Mouse (Mus musculus) heart, embryonic 13.5 days (tissue): Measurements from ENCODE around the gene Crebl2. TPM values are rescaled to one million over a fixed set of nuclear protein-coding genes. Genes with fewer than 3 reads are reported as not detected.

Experiments used
- ATAC-seq: fragments of 200-750 bp; cut with Nextera tagmentation; 2 replicates; pipeline ENCODE4 v1.8.0; 2017; ENCODE audit warnings: moderate TSS enrichment; ENCODE audit not compliant: insufficient number of reproducible peaks, low FRiP score, low TSS enrichment; ENCODE audit errors: extremely low read depth
- H3K27ac ChIP-seq: fragments of 300-500 bp; sonication (generic); replicated peaks from 2 replicates; pipeline ENCODE4 v1.5.1; 2015; ENCODE audit warnings: moderate library complexity, mild to moderate bottlenecking, inconsistent platforms
- H3K27me3 ChIP-seq: fragments of 300-500 bp; sonication (generic); replicated peaks from 2 replicates; pipeline ENCODE4 v1.6.1; 2015; ENCODE audit warnings: mild to moderate bottlenecking, inconsistent platforms
- H3K36me3 ChIP-seq: fragments of 300-500 bp; sonication (generic); 2 replicates; pipeline ENCODE4 v1.6.1; 2015; ENCODE audit warnings: mild to moderate bottlenecking, inconsistent platforms
- H3K4me1 ChIP-seq: fragments of 300-500 bp; sonication (generic); 2 replicates; pipeline ENCODE4 v1.6.1; 2015; ENCODE audit warnings: inconsistent platforms
- H3K4me2 ChIP-seq: fragments of 300-500 bp; sonication (generic); 2 replicates; pipeline ENCODE4 v1.6.1; 2015; ENCODE audit warnings: inconsistent platforms, mild to moderate bottlenecking, moderate library complexity
- H3K4me3 ChIP-seq: fragments of 300-500 bp; sonication (generic); 2 replicates; pipeline ENCODE4 v1.5.1; 2015; ENCODE audit warnings: moderate library complexity, mild to moderate bottlenecking, inconsistent platforms
- H3K9ac ChIP-seq: fragments of 300-500 bp; sonication (generic); 2 replicates; pipeline ENCODE4 v1.6.1; 2015; ENCODE audit warnings: inconsistent platforms, mild to moderate bottlenecking, moderate library complexity
- H3K9me3 ChIP-seq: fragments of 300-500 bp; sonication (generic); 2 replicates; pipeline ENCODE4 v1.6.1; 2016; ENCODE audit warnings: inconsistent platforms
- WGBS: fragments of 180-500 bp; shearing (Covaris S2); methylation state at CpG from one replicate; pipeline ENCODE4 v1.1.7; 2015; ENCODE audit warnings: mixed read lengths; 5-methylcytosine and 5-hydroxymethylcytosine counted together
- polyA plus RNA-seq: library from polyadenylated mRNA; unstranded; fragments of >200 nt; fragmentation: Nextera tagmentation; extraction: Ambion mirVana; gene quantifications from 2 replicates; pipeline ENCODE4 v1.2.1, GENCODE M21; 2015

The Crebl2 gene
- polyA plus RNA-seq, 1 experiment from 2014 or later: 1.8 TPM

DNA sequence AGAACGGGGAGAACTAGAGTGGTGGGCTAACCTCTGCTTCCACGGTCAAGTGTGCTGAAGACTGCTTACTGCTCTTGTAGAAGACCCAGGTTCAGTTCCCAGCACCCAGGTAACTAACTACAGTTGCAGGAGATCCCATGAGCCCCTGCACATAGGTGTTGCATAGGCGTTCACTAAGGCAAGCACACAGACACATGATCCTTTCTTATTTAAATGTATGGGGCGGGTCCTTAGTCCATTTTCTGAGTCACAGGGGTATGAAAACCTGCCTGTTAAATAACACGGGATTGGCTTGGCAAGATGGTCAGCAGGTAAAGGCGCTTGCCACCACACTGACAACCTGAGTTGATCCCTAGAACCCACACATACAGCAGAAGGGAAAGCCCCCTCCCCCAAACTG, 29.1 kb downstream of the Crebl2 start:
- WGBS: 90% methylated on average over 6 of the region's 6 CpGs
- Histone ChIP-seq H3K27ac (no peak overlapping the region), H3K9ac (no peak overlapping the region), H3K9me3 (no peaks in the 10 kb centered on the region), H3K27me3 (no peaks in the 10 kb centered on the region), H3K36me3 (peaks cover 8% of the 10 kb centered on the region), H3K4me2 (no peak overlapping the region), H3K4me3 (no peak overlapping the region), H3K4me1 (peaks cover 16% of the 10 kb centered on the region)
- no peak for ATAC-seq

DNA sequence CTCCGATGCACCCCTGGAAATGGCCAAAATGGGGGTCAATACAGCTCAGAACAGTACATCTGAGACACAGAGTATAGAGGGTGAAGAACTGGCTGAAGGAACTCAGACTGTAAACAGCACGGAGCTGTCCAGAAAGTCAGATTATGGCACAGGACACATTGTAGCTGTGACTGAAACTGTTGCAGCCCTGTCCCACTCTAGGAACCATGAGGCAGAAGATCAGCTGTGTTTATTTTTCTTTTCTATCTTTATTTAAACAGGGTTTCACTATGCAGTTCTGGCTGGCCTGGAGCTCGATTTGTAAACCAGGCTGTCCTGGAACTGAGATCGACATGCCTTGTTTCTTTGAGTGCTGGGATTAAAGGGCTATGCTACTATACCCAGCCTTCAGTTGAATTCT, 30.3 kb downstream of the Crebl2 start:
- no peak for ATAC-seq
- H3K27ac ChIP-seq: peak overlapping the region; percentile 48; the same call in 1 of the 2 replicates
- H3K36me3 ChIP-seq: peaks cover 8% of the 10 kb centered on the region
- H3K27me3 ChIP-seq: no peaks in the 10 kb centered on the region
- no peaks in the 10 kb centered on the region for H3K9me3 ChIP-seq
- no peak overlapping the region for H3K4me3 ChIP-seq
- peaks cover 16% of the 10 kb centered on the region for H3K4me1 ChIP-seq
- WGBS: 49% methylated on average over 4 of the region's 4 CpGs
- H3K4me2 ChIP-seq: no peak overlapping the region
- no peak overlapping the region; the same call in 1 of the 2 replicates for H3K9ac ChIP-seq

DNA sequence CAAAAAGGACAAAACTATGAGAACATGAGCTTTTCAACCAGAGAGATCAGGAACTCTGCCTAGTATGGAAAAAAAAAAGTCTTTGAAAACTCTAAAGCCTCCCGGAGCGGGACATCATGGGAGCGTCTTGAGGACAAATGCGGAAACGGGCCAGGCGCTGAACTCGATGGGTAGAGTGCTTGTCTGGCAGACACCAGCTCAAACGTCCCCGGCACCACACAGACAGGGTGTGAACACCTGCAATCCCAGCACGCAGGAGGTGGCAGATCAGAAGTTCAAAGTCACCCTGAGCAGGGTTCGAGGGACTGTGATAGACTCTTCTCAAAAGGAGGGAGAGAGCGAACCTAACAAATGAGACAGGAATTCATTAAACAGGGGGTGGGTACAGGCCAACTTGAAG, 31.4 kb downstream of the Crebl2 start:
- Histone ChIP-seq H3K27me3 (no peaks in the 10 kb centered on the region), H3K4me2 (no peak overlapping the region), H3K36me3 (peaks cover 4% of the 10 kb centered on the region), H3K4me3 (no peak overlapping the region), H3K4me1 (peaks cover 11% of the 10 kb centered on the region), H3K27ac (no peak overlapping the region), H3K9me3 (no peaks in the 10 kb centered on the region), H3K9ac (no peak overlapping the region)
- ATAC-seq: no peak
- 80% methylated on average over 12 of the region's 12 CpGs for WGBS

DNA sequence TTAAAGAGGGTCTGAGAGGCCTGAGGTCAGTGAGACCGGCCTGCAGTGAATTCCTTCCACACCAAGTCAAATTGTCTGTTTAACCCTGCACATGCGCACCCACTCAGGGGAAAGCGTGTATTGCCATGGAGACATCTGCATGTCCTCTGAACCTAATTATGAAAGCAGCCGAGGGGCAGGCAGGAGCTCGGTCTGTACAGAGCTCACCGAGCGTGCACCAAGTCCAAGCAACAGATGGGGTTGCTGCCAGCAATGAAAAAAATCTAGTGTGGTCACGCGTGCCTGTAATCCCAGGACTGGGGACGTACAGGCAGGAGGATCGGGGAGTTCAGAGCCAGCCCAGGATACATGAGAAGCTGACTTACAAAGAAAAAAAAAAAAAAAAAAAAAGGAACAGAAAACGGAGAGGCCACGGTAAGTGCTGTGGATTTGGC, 32.7 kb downstream of the Crebl2 start:
- Histone ChIP-seq H3K27ac (no peak overlapping the region), H3K4me2 (peak overlapping the region; percentile 63), H3K4me3 (peak overlapping the region; percentile 28), H3K9ac (no peak overlapping the region), H3K36me3 (peaks cover 5% of the 10 kb centered on the region), H3K9me3 (no peaks in the 10 kb centered on the region), H3K4me1 (peaks cover 11% of the 10 kb centered on the region), H3K27me3 (no peaks in the 10 kb centered on the region)
- WGBS: 55% methylated on average over 13 of the region's 13 CpGs
- ATAC-seq: no peak

DNA sequence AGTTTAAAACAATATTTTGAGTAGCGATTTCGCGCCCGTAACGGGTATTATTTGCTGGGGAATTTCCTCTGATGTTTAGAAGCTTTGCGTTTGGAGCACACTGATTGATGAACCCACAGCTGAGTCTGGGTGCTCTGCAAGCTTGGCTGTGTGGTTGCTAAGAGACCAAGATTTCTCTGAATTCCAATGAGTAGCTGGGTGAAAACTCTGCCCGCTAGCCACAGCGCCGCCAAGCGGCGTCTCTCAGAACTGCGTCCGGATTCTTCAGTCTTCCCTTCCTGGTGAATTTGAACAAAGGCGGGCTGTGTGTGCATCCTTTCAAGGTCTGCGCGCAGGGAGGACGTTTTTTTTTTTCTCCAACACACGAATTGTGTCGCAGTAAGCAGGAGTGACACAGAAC, 33.2 kb downstream of the Crebl2 start:
- peak overlapping the region; percentile 63 for H3K4me2 ChIP-seq
- H3K9ac ChIP-seq: peak overlapping the region; percentile 8; the same call in 1 of the 2 replicates
- peaks cover 10% of the 10 kb centered on the region for H3K36me3 ChIP-seq
- H3K9me3 ChIP-seq: no peaks in the 10 kb centered on the region
- H3K4me1 ChIP-seq: peaks cover 11% of the 10 kb centered on the region
- WGBS: 4% methylated on average over 19 of the region's 19 CpGs
- H3K4me3 ChIP-seq: peak overlapping the region; percentile 28
- H3K27ac ChIP-seq: no peak overlapping the region
- H3K27me3 ChIP-seq: no peaks in the 10 kb centered on the region
- ATAC-seq: no peak

DNA sequence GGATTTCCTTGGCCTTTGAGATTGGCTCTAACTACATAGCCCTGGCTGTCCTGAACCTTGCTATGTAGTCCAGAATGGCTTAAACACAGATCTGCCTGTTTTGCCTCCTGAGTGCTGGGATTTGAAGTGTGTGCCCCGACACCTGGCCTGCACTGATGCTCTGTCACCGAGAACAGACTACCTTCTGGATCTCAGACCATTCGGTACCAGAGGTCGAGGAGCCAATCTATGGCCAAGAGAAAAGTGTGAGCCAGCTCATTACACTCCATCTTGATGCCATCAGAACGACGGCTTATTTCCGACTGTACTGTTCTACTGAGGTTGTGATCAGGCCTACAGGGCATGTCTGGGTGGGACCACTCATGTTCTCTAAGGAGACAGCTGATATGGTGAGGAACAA, 36.2 kb downstream of the Crebl2 start:
- 90% methylated on average over 7 of the region's 7 CpGs for WGBS
- no peak overlapping the region for H3K4me3 ChIP-seq
- H3K27me3 ChIP-seq: no peaks in the 10 kb centered on the region
- no peak overlapping the region for H3K27ac ChIP-seq
- H3K4me2 ChIP-seq: no peak overlapping the region
- no peak for ATAC-seq
- H3K36me3 ChIP-seq: peaks cover 26% of the 10 kb centered on the region
- peaks cover 11% of the 10 kb centered on the region for H3K4me1 ChIP-seq
- H3K9ac ChIP-seq: no peak overlapping the region
- no peaks in the 10 kb centered on the region for H3K9me3 ChIP-seq

DNA sequence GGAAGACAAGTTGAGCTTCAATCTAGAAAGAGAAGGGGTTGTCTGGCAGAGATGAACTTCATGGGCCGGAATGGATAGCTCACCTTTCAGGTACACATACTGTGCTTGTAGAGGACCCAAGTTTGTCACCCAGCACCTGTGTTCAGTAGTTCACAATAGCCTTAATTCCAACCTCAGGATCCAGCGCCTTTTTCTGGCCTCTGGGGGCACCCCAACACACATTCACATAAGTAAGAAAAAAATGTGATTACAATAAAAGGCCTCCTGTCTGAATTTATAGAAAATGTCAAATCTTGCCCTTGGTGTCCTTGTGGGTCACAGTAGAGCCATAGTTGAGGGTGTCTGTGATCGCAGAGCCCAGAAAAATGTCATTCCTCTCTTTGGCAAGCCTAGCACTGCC, 37.4 kb downstream of the Crebl2 start:
- peaks cover 26% of the 10 kb centered on the region for H3K36me3 ChIP-seq
- WGBS: 83% methylated on average over 3 of the region's 3 CpGs
- peaks cover 11% of the 10 kb centered on the region for H3K4me1 ChIP-seq
- H3K9me3 ChIP-seq: no peaks in the 10 kb centered on the region
- no peak overlapping the region for H3K9ac ChIP-seq
- no peak overlapping the region for H3K4me2 ChIP-seq
- ATAC-seq: no peak
- no peak overlapping the region for H3K4me3 ChIP-seq
- no peaks in the 10 kb centered on the region for H3K27me3 ChIP-seq
- H3K27ac ChIP-seq: no peak overlapping the region

DNA sequence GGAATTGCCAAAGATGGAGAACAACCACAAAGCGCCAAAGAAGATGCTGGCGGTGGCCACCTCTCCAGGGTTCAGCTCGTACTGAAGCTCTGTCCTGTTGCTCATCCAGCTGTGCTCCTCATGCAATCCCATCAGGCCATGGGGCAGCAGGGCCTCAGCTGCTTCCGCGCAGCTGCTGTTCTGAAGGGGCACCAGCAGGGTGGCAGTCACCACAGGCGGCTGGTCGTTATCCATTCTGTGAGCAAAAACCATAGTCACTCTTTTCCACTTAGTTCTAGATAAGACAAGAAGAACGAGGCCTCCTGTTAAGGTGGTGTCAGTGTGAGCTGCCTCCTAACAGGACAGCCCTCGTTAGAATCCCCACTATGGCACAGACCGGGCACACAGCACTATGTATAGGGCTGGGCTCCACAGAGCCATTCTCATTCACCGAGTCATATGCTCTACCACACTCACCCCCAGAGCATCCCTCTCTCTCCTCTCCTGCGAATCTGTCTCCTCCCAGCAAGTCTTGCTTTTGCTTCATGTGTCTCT, 40.3 kb downstream of the Crebl2 start:
- no peaks in the 10 kb centered on the region for H3K4me1 ChIP-seq
- H3K36me3 ChIP-seq: peaks cover 29% of the 10 kb centered on the region
- no peak for ATAC-seq
- no peak overlapping the region for H3K9ac ChIP-seq
- 71% methylated on average over 12 of the region's 12 CpGs for WGBS
- no peak overlapping the region for H3K4me3 ChIP-seq
- no peaks in the 10 kb centered on the region for H3K27me3 ChIP-seq
- H3K27ac ChIP-seq: no peak overlapping the region
- H3K9me3 ChIP-seq: no peaks in the 10 kb centered on the region
- H3K4me2 ChIP-seq: no peak overlapping the region

DNA sequence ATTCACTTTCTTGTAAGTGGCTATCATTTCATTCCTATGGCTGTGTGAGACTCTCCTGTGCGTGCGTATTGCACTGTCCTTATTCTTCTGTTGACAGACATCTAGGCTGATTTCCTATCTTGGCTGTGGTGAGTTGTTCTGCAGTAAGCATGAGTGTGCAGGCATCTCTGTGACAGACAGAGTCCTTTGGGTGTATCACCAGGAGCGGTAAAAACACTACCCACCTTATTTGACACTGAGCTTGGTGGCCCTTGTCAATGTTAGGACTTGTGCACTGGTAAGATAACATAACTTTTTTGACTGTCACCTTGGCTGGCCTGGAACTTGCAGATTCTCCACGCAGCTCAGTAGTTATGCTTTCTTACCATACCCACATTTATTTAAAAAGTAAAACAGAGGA, 40.9 kb downstream of the Crebl2 start:
- H3K4me2 ChIP-seq: no peak overlapping the region
- no peaks in the 10 kb centered on the region for H3K9me3 ChIP-seq
- H3K27ac ChIP-seq: no peak overlapping the region
- peaks cover 30% of the 10 kb centered on the region for H3K36me3 ChIP-seq
- no peaks in the 10 kb centered on the region for H3K4me1 ChIP-seq
- 78% methylated on average over 4 of the region's 4 CpGs for WGBS
- H3K9ac ChIP-seq: no peak overlapping the region
- ATAC-seq: no peak
- no peaks in the 10 kb centered on the region for H3K27me3 ChIP-seq
- no peak overlapping the region for H3K4me3 ChIP-seq

DNA sequence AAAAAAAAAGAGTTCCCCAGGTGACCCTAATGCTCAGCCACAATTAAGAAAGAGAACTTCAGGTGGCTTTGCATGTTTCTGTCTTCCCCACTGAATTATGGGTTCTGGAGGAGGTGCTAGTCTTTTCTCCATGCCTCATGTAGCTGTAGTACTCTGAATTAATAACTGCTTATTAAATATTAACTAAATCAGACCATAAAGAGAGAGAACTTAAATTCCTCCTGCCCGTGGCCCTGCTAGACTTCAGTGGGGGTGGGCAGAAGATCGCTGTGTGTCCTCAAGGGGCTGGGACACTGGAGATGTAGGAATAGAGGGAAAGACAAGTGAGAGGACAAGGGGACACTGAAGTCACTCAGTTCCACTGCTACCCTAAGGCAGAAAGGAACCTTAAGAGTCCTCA, 42.3 kb downstream of the Crebl2 start:
- no peak for ATAC-seq
- Histone ChIP-seq H3K27ac (no peak overlapping the region), H3K9me3 (no peaks in the 10 kb centered on the region), H3K4me2 (no peak overlapping the region), H3K9ac (no peak overlapping the region), H3K36me3 (peaks cover 30% of the 10 kb centered on the region), H3K27me3 (no peaks in the 10 kb centered on the region), H3K4me3 (no peak overlapping the region), H3K4me1 (no peaks in the 10 kb centered on the region)
- 81% methylated on average over 2 of the region's 2 CpGs for WGBS

DNA sequence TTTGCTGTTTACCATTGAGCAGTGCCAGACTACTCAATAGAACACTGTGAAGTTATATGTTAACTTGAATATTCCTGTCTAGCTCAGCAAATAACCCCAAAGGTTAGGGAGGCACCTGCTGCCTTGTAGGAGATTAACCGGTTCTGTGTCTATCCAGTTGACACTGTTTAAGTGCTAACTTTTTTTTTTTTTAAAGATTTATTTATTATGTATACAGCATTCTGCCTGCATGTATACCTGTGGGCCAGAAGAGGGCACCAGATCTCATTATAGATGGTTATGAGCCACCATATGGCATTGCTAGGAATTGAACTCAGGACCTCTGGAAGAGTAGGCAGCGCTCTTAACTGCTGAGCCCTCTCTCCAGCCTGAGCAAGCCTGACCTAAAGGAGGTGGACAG, 43.1 kb downstream of the Crebl2 start:
- no peaks in the 10 kb centered on the region for H3K9me3 ChIP-seq
- H3K4me3 ChIP-seq: no peak overlapping the region
- H3K27me3 ChIP-seq: no peaks in the 10 kb centered on the region
- peaks cover 25% of the 10 kb centered on the region for H3K36me3 ChIP-seq
- no peak for ATAC-seq
- no peak overlapping the region for H3K27ac ChIP-seq
- 76% methylated on average over 2 of the region's 2 CpGs for WGBS
- no peak overlapping the region for H3K9ac ChIP-seq
- no peaks in the 10 kb centered on the region for H3K4me1 ChIP-seq
- H3K4me2 ChIP-seq: no peak overlapping the region

DNA sequence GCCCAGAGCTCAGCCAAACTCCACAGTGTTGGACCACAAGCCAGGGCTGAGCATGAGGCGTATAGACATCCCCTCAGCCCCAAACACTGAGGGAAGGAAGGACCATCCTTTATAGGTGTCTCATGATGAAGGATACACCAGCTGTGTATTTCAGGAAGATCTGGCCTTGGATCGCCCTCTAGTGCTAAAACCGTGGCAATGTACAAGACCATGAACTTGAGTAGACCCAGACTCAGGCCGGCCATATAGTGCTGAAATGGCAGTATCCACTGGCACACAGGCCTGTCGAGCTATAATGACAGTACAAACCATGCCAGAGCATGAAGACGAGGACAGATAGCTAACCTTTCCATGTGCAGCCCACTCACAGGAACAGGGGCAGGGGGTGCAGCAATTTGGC, 46.8 kb downstream of the Crebl2 start:
- Histone ChIP-seq H3K4me3 (no peak overlapping the region), H3K9me3 (no peaks in the 10 kb centered on the region), H3K36me3 (peaks cover 5% of the 10 kb centered on the region; the same call in 1 of the 2 replicates), H3K9ac (no peak overlapping the region), H3K4me1 (peaks cover 17% of the 10 kb centered on the region), H3K27ac (no peak overlapping the region), H3K27me3 (no peaks in the 10 kb centered on the region), H3K4me2 (no peak overlapping the region)
- WGBS: 70% methylated on average over 6 of the region's 6 CpGs
- ATAC-seq: no peak
